Mouse (Mus musculus) hindbrain, embryonic 15.5 days (tissue): ENCODE measurements around the gene Gm34653. TPM values are rescaled to one million over a fixed set of nuclear protein-coding genes. Genes with fewer than 3 reads are reported as not detected.
"Not testable (repeated sequence)": the region's sequence is repeated elsewhere in the genome, so short reads cannot be mapped to it uniquely, and the experiment has no call there.

Experiments used
- ATAC-seq: fragments of 200-750 bp; cut with Nextera tagmentation; 2 replicates; pipeline ENCODE4 v1.8.0; 2017; ENCODE audit warnings: low read depth, moderate number of reproducible peaks, moderate TSS enrichment; ENCODE audit not compliant: low FRiP score
- H3K27ac ChIP-seq: fragments of 300-500 bp; sonication (generic); replicated peaks from 2 replicates; pipeline ENCODE4 v1.5.1; 2015; ENCODE audit warnings: mild to moderate bottlenecking, inconsistent platforms
- H3K27me3 ChIP-seq: fragments of 300-500 bp; sonication (generic); 2 replicates; pipeline ENCODE4 v1.6.1; 2015; ENCODE audit warnings: control low read depth, inconsistent platforms
- H3K36me3 ChIP-seq: fragments of 300-500 bp; sonication (generic); 2 replicates; pipeline ENCODE4 v1.6.1; 2015; ENCODE audit warnings: control low read depth, inconsistent platforms
- H3K4me1 ChIP-seq: fragments of 300-500 bp; sonication (generic); replicated peaks from 2 replicates; pipeline ENCODE4 v1.6.1; 2015; ENCODE audit warnings: control low read depth, inconsistent platforms
- H3K4me2 ChIP-seq: fragments of 300-500 bp; sonication (generic); 2 replicates; pipeline ENCODE4 v1.6.1; 2015; ENCODE audit warnings: moderate library complexity, mild to moderate bottlenecking, inconsistent platforms
- H3K4me3 ChIP-seq: fragments of 300-500 bp; sonication (generic); 2 replicates; pipeline ENCODE4 v1.5.1; 2015; ENCODE audit warnings: mild to moderate bottlenecking, inconsistent platforms
- H3K9ac ChIP-seq: fragments of 300-500 bp; sonication (generic); 2 replicates; pipeline ENCODE4 v1.6.1; 2015; ENCODE audit warnings: inconsistent platforms
- H3K9me3 ChIP-seq: fragments of 300-500 bp; sonication (generic); 2 replicates; pipeline ENCODE4 v1.6.1; 2016; ENCODE audit warnings: control low read depth, inconsistent platforms
- WGBS: fragments of 180-500 bp; shearing (Covaris S2); methylation state at CpG from one replicate; pipeline ENCODE4 v1.1.7; 2015; 5-methylcytosine and 5-hydroxymethylcytosine counted together
- polyA plus RNA-seq: library from polyadenylated mRNA; unstranded; fragments of >200 nt; fragmentation: Nextera tagmentation; extraction: Ambion mirVana; gene quantifications from 2 replicates; pipeline ENCODE4 v1.2.1, GENCODE M21; 2015

Gm34653 gene
- polyA plus RNA-seq, 1 experiment from 2014 or later: not detected

DNA sequence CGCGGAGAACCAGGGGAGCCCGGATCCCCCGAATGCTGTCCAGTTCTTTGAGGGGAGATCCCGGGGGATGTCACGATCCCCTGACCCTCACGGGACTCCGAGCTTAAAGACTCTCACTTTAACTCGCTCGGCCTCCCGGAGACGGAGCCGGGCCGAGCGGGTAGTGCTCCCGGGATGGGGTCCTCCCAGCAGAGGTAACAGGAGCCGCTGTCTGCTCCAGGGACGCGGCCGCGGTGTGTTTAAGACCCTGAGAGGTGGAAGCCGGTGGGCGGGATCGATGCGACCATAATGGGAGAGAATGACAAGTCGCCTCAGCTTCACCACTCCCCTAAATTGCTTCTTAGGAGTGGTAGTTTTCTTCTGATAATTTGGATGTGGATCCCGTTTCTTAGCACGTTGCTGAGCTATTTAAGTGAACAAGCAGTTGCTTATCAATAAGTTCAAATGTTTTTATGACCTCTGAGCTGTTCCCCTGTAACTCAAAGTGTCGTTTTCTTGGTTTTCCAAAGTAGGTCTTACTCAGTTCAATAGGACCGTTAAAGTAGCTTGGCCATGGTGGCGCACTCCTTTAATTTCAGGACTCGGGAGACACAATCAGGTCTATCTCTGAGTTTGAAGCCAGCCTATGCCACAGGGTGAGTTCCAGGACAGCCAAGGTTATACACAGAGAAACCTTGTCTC lies 30.1 kb upstream of the Gm34653 start:
- ATAC-seq: peak; percentile 28; the same call in 1 of the 2 replicates
- peaks cover 24% of the 10 kb centered on the region for H3K4me1 ChIP-seq
- peak overlapping the region; percentile 90 for H3K27ac ChIP-seq
- peak overlapping the region; percentile 77 for H3K4me3 ChIP-seq
- not testable (repeated sequence) for H3K27me3 ChIP-seq, H3K36me3 ChIP-seq, H3K9me3 ChIP-seq
- peak overlapping the region; percentile 75 for H3K4me2 ChIP-seq
- under 1% methylated on average over 30 of the region's 32 CpGs for WGBS
- H3K9ac ChIP-seq: peak overlapping the region; percentile 87

DNA sequence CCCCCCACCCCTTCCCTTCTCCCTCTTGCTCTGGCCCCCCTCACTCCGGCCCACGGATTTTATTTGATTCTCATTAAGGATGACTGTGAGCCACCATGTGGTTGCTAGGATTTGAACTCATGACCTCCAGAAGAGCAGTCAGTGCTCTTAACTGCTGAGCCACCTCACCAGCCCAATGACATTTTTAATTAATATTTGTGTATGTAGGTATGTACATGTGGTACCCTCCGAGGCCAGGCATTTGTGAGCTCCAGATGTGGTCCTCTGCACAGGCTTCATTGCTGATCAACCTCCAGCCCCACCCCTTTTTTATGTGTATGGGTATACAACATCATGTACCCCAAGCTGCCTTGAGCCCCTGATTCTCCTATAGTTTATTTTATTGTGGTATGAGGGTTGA lies 29.1 kb upstream of the Gm34653 start:
- H3K4me2 ChIP-seq: peak overlapping the region; percentile 75
- no peak overlapping the region for H3K27ac ChIP-seq
- peaks cover 11% of the 10 kb centered on the region for H3K36me3 ChIP-seq
- 0 out of 2 replicates have a peak overlapping the region, but pooled peaks have one; percentile 25 for H3K9ac ChIP-seq
- ATAC-seq: no peak
- H3K4me1 ChIP-seq: peaks cover 24% of the 10 kb centered on the region
- H3K4me3 ChIP-seq: peak overlapping the region; percentile 12; the same call in 1 of the 2 replicates
- H3K27me3 ChIP-seq: no peaks in the 10 kb centered on the region
- H3K9me3 ChIP-seq: no peaks in the 10 kb centered on the region
- 72% methylated on average over 3 of the region's 3 CpGs for WGBS

DNA sequence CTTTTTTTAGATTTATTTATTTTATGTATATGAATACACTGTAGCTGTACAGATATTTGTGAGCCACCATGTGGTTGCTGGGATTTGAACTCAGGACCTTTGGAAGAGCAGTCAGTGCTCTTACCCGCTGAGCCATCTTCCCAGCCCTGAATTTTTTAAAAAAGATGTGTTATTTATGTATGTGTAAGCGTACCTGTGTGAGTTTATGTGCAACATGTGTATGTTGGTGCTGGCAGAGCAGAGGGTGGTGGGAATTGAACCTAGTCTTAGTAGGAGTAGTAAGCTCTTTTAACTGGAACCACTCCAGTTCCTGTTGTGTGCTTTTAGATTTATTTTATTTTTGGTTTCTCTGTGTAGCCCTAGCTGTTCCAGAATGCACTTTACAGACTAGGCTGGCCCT lies 28.6 kb upstream of the Gm34653 start:
- Histone ChIP-seq H3K9me3 (no peaks in the 10 kb centered on the region), H3K36me3 (peaks cover 13% of the 10 kb centered on the region), H3K27ac (no peak overlapping the region), H3K4me1 (peaks cover 21% of the 10 kb centered on the region), H3K27me3 (no peaks in the 10 kb centered on the region), H3K9ac (no peak overlapping the region), H3K4me3 (no peak overlapping the region), H3K4me2 (0 out of 2 replicates have a peak overlapping the region, but pooled peaks have one; percentile 75)
- ATAC-seq: no peak
- 96% methylated on average over 2 of the region's 2 CpGs for WGBS

DNA sequence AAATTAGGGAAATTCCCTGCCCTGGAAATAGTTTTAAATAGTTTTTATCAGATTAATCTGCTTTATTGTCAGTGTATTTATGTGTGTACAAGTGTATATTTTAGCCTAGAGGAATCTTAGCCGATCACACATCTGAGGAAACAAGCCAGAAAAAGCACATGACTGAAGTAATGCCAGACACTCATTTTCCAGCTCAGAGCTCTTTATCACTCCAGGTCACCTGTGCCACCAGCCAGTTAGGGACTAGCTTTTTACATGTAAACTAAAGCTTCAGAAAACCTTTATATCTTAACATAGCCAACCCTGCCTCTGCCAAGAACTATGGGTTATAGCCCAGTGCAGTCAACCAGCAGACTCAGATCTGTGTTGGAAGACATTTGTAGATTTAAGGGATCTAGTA lies 28.0 kb upstream of the Gm34653 start:
- Histone ChIP-seq H3K27ac (no peak overlapping the region), H3K4me2 (no peak overlapping the region), H3K36me3 (peaks cover 13% of the 10 kb centered on the region), H3K4me1 (peaks cover 19% of the 10 kb centered on the region), H3K4me3 (no peak overlapping the region), H3K27me3 (no peaks in the 10 kb centered on the region), H3K9ac (no peak overlapping the region), H3K9me3 (no peaks in the 10 kb centered on the region)
- no peak for ATAC-seq
- WGBS: 79% methylated on average over 1 of the region's 1 CpGs

DNA sequence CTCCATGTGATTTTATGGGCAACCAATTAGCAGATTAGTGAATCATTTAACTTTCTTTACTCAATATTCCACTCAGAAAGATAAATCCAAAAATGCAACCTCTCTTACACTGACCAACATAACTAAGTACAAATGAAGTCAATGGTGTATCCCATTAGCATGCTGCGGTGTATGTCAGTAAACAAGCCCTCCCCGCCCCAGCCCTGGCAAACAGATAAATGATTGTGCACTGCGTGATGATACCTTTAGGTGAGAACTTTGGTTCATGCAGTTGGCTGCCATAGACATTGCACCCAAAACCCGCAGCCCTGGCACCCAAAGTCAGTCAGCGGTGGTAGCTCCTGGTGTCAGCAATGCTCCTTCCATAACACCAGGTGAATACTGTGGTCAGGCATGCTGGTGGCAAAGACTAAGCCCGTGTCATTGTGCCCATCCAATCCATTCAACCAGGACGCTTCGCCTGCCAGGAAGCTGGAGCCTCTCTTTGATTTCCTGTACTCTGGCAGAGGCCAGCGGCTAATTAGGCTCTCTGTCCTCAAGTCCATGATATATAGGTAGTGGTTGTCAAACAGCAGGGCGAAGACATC lies 27.4 kb upstream of the Gm34653 start:
- Histone ChIP-seq H3K4me1 (peaks cover 16% of the 10 kb centered on the region), H3K27ac (no peak overlapping the region), H3K36me3 (peaks cover 13% of the 10 kb centered on the region), H3K9ac (no peak overlapping the region), H3K4me2 (no peak overlapping the region), H3K27me3 (no peaks in the 10 kb centered on the region), H3K4me3 (no peak overlapping the region), H3K9me3 (no peaks in the 10 kb centered on the region)
- no peak for ATAC-seq
- WGBS: 92% methylated on average over 10 of the region's 10 CpGs

DNA sequence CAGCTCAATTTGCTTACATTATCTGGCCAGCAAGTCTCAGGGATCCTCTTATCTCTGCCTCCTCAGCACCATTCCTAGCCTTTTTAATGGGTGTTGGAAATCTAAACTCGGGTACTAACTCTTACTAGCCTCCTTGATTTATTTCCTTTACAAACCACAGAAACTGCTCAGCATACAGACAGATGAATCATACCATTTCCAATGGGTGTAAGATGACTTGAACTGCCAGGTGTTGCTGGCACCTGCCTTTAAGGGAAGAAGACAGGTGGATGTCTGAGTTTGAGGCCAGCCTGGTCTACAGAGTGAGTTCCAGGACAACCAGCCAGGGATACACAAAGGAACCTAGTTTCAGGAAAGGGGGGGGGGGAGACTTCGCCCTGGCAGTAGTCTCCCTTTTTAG lies 24.8 kb upstream of the Gm34653 start:
- Histone ChIP-seq H3K9ac (no peak overlapping the region), H3K4me3 (no peak overlapping the region), H3K9me3 (no peaks in the 10 kb centered on the region), H3K4me1 (peaks cover 16% of the 10 kb centered on the region), H3K27ac (no peak overlapping the region), H3K36me3 (peaks cover 34% of the 10 kb centered on the region), H3K27me3 (no peaks in the 10 kb centered on the region), H3K4me2 (no peak overlapping the region)
- 93% methylated on average over 2 of the region's 2 CpGs for WGBS
- ATAC-seq: no peak

DNA sequence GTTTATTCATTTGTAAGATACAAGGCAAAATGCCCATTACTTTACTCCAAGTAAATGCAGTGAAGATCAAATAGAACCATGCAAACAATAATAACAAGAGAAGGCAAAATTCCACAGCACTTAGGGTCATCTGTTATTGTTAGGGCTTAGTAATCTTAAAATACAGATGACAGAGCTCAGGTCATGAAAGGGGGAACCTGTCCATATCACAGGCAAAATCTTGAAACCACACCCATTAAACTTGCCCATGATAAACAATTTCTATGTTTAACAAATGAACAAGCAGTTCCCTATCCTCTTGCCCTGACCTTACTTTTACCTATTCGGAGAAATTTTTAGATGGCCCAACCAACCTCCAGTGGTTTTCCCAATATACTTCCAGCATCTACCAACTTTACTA lies 23.2 kb upstream of the Gm34653 start:
- no peaks in the 10 kb centered on the region for H3K27me3 ChIP-seq
- no peak for ATAC-seq
- H3K27ac ChIP-seq: no peak overlapping the region
- no peak overlapping the region for H3K9ac ChIP-seq
- peaks cover 4% of the 10 kb centered on the region; the same call in 1 of the 2 replicates for H3K4me1 ChIP-seq
- H3K4me3 ChIP-seq: no peak overlapping the region
- WGBS: 100% methylated on average over 1 of the region's 1 CpGs
- H3K9me3 ChIP-seq: no peaks in the 10 kb centered on the region
- H3K4me2 ChIP-seq: no peak overlapping the region
- H3K36me3 ChIP-seq: peaks cover 35% of the 10 kb centered on the region

DNA sequence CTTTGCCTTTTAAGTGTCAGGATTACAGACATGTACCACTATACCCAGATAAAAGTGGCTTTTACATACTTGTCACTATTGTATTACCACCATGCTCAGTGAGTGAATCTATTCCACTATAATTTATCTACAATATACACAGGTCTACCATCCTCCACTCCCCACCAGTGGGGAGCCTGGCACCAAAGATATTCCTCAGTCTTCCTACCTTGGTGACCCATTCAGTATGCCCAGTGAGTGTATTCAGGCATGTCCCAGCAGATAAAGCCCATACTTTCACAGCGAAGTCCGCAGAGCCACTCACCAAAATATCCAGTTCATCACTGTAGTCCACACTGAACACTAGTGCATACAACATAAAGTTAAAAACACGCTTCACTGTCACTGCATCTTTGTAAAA lies 22.0 kb upstream of the Gm34653 start:
- Histone ChIP-seq H3K4me3 (no peak overlapping the region), H3K27me3 (no peaks in the 10 kb centered on the region), H3K9me3 (no peaks in the 10 kb centered on the region), H3K4me1 (no peaks in the 10 kb centered on the region), H3K27ac (no peak overlapping the region), H3K4me2 (no peak overlapping the region), H3K36me3 (peaks cover 38% of the 10 kb centered on the region), H3K9ac (no peak overlapping the region)
- 93% methylated on average over 3 of the region's 3 CpGs for WGBS
- no peak for ATAC-seq

DNA sequence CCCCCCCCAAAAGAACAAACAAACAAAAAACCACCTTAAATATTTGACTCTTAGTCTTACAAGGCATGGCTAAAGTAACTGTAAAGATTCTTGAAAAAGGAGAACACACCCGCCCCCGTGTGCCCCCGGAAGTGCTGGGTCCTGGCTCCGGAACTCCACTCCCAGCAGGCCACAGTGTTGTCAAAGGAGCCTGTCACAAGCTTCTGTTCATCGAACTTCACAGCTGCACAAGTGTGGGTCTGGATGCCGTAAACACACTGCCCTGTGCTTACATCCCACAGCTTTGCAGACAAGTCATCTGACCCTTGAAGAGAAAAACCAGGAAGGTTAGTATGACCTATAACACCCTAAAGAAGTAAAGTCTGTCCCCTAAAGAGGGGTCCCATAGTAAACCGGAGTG lies 20.1 kb upstream of the Gm34653 start:
- Histone ChIP-seq H3K4me2 (no peak overlapping the region), H3K27me3 (no peaks in the 10 kb centered on the region), H3K27ac (no peak overlapping the region), H3K9ac (no peak overlapping the region), H3K9me3 (no peaks in the 10 kb centered on the region), H3K4me1 (no peaks in the 10 kb centered on the region), H3K36me3 (peaks cover 43% of the 10 kb centered on the region), H3K4me3 (no peak overlapping the region)
- no peak for ATAC-seq
- 87% methylated on average over 7 of the region's 7 CpGs for WGBS

DNA sequence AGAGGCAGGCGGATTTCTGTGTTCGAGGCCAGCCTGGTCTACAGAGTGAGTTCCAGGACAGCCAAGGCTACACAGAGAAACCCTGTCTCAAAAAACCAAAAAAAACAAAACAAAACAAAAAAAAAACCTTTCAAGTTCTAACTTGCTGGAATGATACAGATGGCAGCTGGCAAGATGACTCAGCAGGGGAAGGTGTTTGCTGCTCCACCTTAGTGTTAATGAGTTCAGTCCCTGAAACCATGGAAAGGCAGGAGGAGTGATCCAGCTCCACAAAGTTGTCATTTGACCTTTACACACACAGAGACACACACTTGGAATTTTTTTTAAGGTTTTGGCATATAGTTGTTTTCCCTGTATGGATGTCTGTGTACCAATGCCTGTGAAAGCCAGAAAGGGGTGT lies 16.9 kb upstream of the Gm34653 start:
- ATAC-seq, H3K9me3 ChIP-seq, H3K4me3 ChIP-seq, H3K27ac ChIP-seq, H3K4me2 ChIP-seq, H3K4me1 ChIP-seq, H3K27me3 ChIP-seq, H3K9ac ChIP-seq: not testable (repeated sequence)
- peaks cover 31% of the 10 kb centered on the region for H3K36me3 ChIP-seq
- 98% methylated on average over 2 of the region's 2 CpGs for WGBS

DNA sequence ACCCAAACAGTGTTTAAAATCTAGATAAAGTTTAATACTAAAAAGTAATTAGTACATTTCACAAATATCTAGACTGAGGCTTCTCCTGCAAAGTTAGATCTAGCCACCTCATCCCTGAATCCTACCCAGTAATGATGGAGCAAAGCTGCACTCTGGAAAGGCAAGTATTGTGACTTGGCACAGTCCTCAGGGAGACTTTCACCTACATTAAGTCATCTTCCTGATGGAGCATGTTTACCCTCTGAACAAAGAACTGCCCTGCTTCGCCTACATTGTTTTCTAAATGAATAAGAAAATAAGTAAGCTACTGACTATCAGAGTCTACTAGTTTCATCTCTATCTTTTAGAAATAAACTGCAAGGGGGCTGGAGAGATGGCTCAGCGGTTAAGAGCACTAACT lies 14.3 kb upstream of the Gm34653 start:
- 95% methylated on average over 2 of the region's 2 CpGs for WGBS
- no peak overlapping the region for H3K4me2 ChIP-seq
- no peak for ATAC-seq
- peaks cover 2% of the 10 kb centered on the region; the same call in 1 of the 2 replicates for H3K4me1 ChIP-seq
- H3K9me3 ChIP-seq: no peaks in the 10 kb centered on the region
- H3K36me3 ChIP-seq: peaks cover 23% of the 10 kb centered on the region
- no peaks in the 10 kb centered on the region for H3K27me3 ChIP-seq
- H3K9ac ChIP-seq: no peak overlapping the region
- H3K27ac ChIP-seq: no peak overlapping the region
- H3K4me3 ChIP-seq: no peak overlapping the region

DNA sequence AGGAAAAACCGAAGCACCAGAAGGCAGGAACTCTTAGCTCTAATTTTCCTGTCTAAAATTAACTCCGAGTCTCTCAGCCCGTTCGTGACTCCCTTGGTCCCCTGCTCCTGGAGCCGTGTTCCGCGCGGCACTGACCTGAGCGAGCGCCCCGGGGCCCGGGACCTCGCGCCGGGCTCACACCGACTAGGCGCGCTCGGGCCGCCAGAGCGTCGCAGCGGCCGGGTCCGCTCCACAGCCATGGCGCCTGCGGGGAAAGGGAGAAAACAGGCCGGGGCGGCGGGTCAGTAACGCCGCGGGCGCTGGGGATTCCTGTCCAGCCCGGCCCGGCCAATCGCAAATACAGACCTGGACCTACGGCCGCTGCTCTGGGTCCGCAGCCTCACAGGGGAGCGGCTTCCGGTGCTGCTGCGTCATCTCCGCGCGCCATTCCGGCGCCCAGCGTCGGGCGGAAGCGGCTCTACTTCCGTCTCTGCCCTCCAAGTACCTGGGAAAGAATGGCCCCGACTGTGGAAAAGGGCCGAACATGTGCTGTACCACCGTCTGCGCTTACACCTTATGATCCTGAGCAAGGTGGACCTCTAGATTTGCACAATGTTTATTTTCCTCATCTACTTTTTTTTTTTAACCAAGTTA lies 6.9 kb upstream of the Gm34653 start, which contains the start of gene Fbxw2:
TSS of gene Fbxw2 (minus strand) at position 485 of the 633 bp plus-strand sequence.
- Histone ChIP-seq H3K4me1 (peaks cover 28% of the 10 kb centered on the region), H3K9ac (peak within 1 kb of the TSS; percentile 94), H3K4me3 (peak within 1 kb of the TSS; percentile 90), H3K36me3 (peaks cover 11% of the 10 kb centered on the region), H3K4me2 (peak within 1 kb of the TSS; percentile 94), H3K27me3 (no peaks in the 10 kb centered on the region), H3K9me3 (no peaks in the 10 kb centered on the region), H3K27ac (peak within 1 kb of the TSS; percentile 85)
- WGBS: under 1% methylated on average over 55 of the region's 57 CpGs
- peak; percentile 97 for ATAC-seq
